Mouse (Mus musculus): ENCODE data around the gene Cyp26b1. TPM values are rescaled to one million over a fixed set of nuclear protein-coding genes. Genes with fewer than 3 reads are reported as not detected.
A peak's percentile ranks its signal among the peaks of the same experiment; 100 is the strongest.

Gene Cyp26b1
- total and polyA plus RNA-seq, 3 experiments, result not detected

DNA sequence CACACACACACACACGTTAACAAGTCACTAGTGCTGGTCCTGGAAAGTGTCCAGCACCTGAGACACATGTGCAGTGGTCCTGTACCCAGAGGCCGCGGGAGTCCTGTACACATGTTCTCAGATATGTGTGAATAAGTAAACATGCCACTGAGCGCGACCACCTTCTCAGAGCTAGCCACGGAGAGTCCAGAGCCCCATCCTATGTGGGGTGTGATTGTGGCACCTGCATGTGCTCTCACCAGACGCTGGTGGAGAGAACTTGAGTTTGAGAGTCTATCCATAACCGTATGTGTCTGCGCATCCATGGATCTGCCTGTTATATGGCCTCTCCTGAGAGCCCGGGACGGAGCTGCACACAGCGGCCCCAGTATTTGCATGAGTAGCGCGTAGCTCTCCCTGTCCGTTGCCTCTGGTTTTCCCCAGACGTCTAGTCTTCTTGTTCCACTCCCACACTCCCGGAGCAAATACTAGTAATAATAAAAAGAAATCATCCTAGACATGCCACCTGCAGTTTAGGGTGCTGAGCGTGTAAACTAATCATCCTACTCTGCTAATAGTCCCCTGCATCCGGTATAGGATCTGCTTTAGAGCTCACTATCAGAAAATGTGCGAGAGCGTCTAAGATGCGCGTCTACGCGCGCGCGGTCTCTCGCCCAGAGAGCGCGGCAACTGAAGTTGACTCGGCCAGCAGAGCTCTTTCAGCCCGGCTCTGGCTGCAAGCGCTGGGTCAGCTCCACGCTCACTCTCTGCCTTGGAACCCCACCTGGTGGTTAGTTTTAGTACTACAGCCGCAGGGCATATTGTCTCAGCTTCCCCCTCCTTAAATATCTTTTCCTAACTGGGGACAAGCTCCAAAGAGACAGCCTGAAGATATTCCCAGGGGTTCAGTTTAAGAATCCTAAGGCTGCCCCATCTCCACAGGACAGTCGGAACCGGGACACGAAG lies 3.7 kb downstream of the Cyp26b1 start:
- Histone ChIP-seq H3K79me2 (replicated peaks; ENCODE audit: control insufficient read depth, extremely low read depth, insufficient read depth, poor library complexity, severe bottlenecking) (no peaks in the 10 kb centered on the region), H3K4me3 (replicated peaks in 1 of 3; ENCODE audit: low read depth in 2 of 3, low read length in 2 of 3, poor library complexity in 1 of 3) (no peak overlapping the region), H3K4me1 (ENCODE audit: control insufficient read depth in 1 of 2, insufficient read depth in 2 of 2) (peaks cover 0 to 21% of the 10 kb centered on the region in 2 experiments; a peak in 3 of 4 replicates), H3K4me2 (ENCODE audit: insufficient read depth, low read depth, poor library complexity, severe bottlenecking) (peak overlapping the region; percentile 45; the same call in 1 of the 2 replicates), H3K27ac (ENCODE audit: insufficient read depth, low read depth) (no peak overlapping the region), H3K9me3 (replicated peaks; ENCODE audit: low read length) (peaks cover 15% of the 10 kb centered on the region), H3K9ac (ENCODE audit: insufficient read depth, low read depth) (no peak overlapping the region), H3K36me3 (replicated peaks in 1 of 2; ENCODE audit: control insufficient read depth in 1 of 2, insufficient read depth in 1 of 2, low read length in 1 of 2) (no peaks in the 10 kb centered on the region), H3K27me3 (replicated peaks) (peaks cover 85% of the 10 kb centered on the region)
- peak; percentile 74 for DNase-seq (ENCODE audit: extremely low read depth)
- in situ Hi-C loops (cut with MboI; ENCODE audit: low pct_ligation_motif_present, low pct_unique_long_range_greater_than_20kb, low sequenced_read_pairs) (loop anchor here (10.0 to 25.0 kb wide), 3 partner anchors 178 to 495 kb away; no protein-coding TSS in a partner anchor), dilution Hi-C loops (cut with MboI; ENCODE audit: extremely low pct_ligation_motif_present, extremely low pct_unique_long_range_greater_than_20kb, low sequenced_read_pairs) (no loop called here)
- TF ChIP-seq RAD21 (IDR thresholded peaks at IDR 0.05; ENCODE audit: low read depth, low read length) (peak; percentile 89), SMC3 (IDR thresholded peaks at IDR 0.05; ENCODE audit: low read depth, low read length) (peak; percentile 82), BHLHE40 (IDR thresholded peaks at IDR 0.05; ENCODE audit: low read depth, low read length) (peak; percentile 26; the same call in 1 of the 2 replicates), USF1 (IDR thresholded peaks at IDR 0.05; ENCODE audit: low read depth, low read length) (no peak), NRF1 (IDR thresholded peaks at IDR 0.05; ENCODE audit: low read depth, low read length) (peak; percentile 25; the same call in 1 of the 2 replicates), ETS1 (conservative IDR thresholded peaks at IDR 0.05; ENCODE audit: low read depth, low read length) (no peak), CTCF (conservative IDR thresholded peaks at IDR 0.05 in 1 of 2, IDR thresholded peaks at IDR 0.05 in 1 of 2; ENCODE audit: low read depth in 2 of 2, low read length in 2 of 2) (peak; percentile 74 to 92), CHD2 (IDR thresholded peaks at IDR 0.05; ENCODE audit: low read length) (no peak)

- Histone ChIP-seq H3K36me3 (replicated peaks in 1 of 2; ENCODE audit: control insufficient read depth in 1 of 2, insufficient read depth in 1 of 2, low read length in 1 of 2) (no peaks in the 10 kb centered on the region), H3K4me3 (replicated peaks in 1 of 3; ENCODE audit: low read depth in 2 of 3, low read length in 2 of 3, poor library complexity in 1 of 3) (no peak overlapping the region), H3K4me2 (ENCODE audit: insufficient read depth, low read depth, poor library complexity, severe bottlenecking) (peak overlapping the region; percentile 74), H3K9ac (ENCODE audit: insufficient read depth, low read depth) (no peak overlapping the region), H3K79me2 (replicated peaks; ENCODE audit: control insufficient read depth, extremely low read depth, insufficient read depth, poor library complexity, severe bottlenecking) (no peaks in the 10 kb centered on the region), H3K9me3 (replicated peaks; ENCODE audit: low read length) (peaks cover 25% of the 10 kb centered on the region), H3K27ac (ENCODE audit: insufficient read depth, low read depth) (no peak overlapping the region), H3K4me1 (ENCODE audit: control insufficient read depth in 1 of 2, insufficient read depth in 2 of 2) (peaks cover 0 to 21% of the 10 kb centered on the region in 2 experiments; a peak in 3 of 4 replicates), H3K27me3 (replicated peaks) (peaks cover 78% of the 10 kb centered on the region)
- dilution Hi-C loops (cut with MboI; ENCODE audit: extremely low pct_ligation_motif_present, extremely low pct_unique_long_range_greater_than_20kb, low sequenced_read_pairs), result no loop called here
- in situ Hi-C loops (cut with MboI; ENCODE audit: low pct_ligation_motif_present, low pct_unique_long_range_greater_than_20kb, low sequenced_read_pairs), result loop anchor here (10.0 to 25.0 kb wide), 3 partner anchors 177 to 494 kb away; no protein-coding TSS in a partner anchor
- no peak for DNase-seq (ENCODE audit: extremely low read depth)
- TF ChIP-seq NRF1 (IDR thresholded peaks at IDR 0.05; ENCODE audit: low read depth, low read length) (peak; percentile 33; the same call in 1 of the 2 replicates), ZMIZ1 (IDR thresholded peaks at IDR 0.05; ENCODE audit: low read depth, low read length) (no peak)
Observed at GRCm38 (mm10) chr6:84588895-84589652, 4.6 kb downstream of the Cyp26b1 start.
